Mouse (Mus musculus) WW6 (cell line): ENCODE measurements around the gene Ccdc12.
A peak's percentile ranks its signal among the peaks of the same experiment; 100 is the strongest.

Experiments
- DNase-seq: peaks from one replicate; pipeline ENCODE4 v3.0.0-alpha.2; 2013; ENCODE audit warnings: low read depth, low spot score

Gene Ccdc12

GRCm38 (mm10) chr9:110703951-110704350 lies 47.6 kb downstream of the Ccdc12 start:
- no peak for DNase-seq

- DNase-seq = no peak
Observed at GRCm38 (mm10) chr9:110706784-110707183, 50.5 kb downstream of the Ccdc12 start.

GRCm38 (mm10) chr9:110709640-110710258 lies 53.4 kb downstream of the Ccdc12 start:
- DNase-seq = no peak

GRCm38 (mm10) chr9:110711532-110711931 lies 55.2 kb downstream of the Ccdc12 start:
- DNase-seq = no peak

GRCm38 (mm10) chr9:110711996-110712395 lies 55.7 kb downstream of the Ccdc12 start:
- no peak for DNase-seq

- no peak for DNase-seq
Observed at GRCm38 (mm10) chr9:110712545-110712944, 56.2 kb downstream of the Ccdc12 start.

- DNase-seq = no peak
Observed at GRCm38 (mm10) chr9:110713389-110713788, 57.1 kb downstream of the Ccdc12 start.

- no peak for DNase-seq
Observed at GRCm38 (mm10) chr9:110715426-110715825, 59.1 kb downstream of the Ccdc12 start.

- no peak for DNase-seq
Observed at GRCm38 (mm10) chr9:110716775-110717174, 60.5 kb downstream of the Ccdc12 start.

GRCm38 (mm10) chr9:110718071-110718470 lies 61.8 kb downstream of the Ccdc12 start:
- DNase-seq = no peak

GRCm38 (mm10) chr9:110718810-110719209 lies 62.5 kb downstream of the Ccdc12 start:
- no peak for DNase-seq

GRCm38 (mm10) chr9:110719977-110720376 lies 63.7 kb downstream of the Ccdc12 start:
- no peak for DNase-seq

GRCm38 (mm10) chr9:110722060-110722459 lies 65.8 kb downstream of the Ccdc12 start:
- no peak for DNase-seq

- no peak for DNase-seq
Observed at GRCm38 (mm10) chr9:110725721-110726135, 69.4 kb downstream of the Ccdc12 start.

GRCm38 (mm10) chr9:110726867-110727266 lies 70.6 kb downstream of the Ccdc12 start:
- no peak for DNase-seq

- DNase-seq = no peak
Observed at GRCm38 (mm10) chr9:110729841-110730240, 73.5 kb downstream of the Ccdc12 start.

- no peak for DNase-seq
Observed at GRCm38 (mm10) chr9:110731859-110732258, 75.6 kb downstream of the Ccdc12 start.

- peak; percentile 47 for DNase-seq
Observed at GRCm38 (mm10) chr9:110732623-110733022, 76.3 kb downstream of the Ccdc12 start.

GRCm38 (mm10) chr9:110733102-110733501 lies 76.8 kb downstream of the Ccdc12 start:
- DNase-seq = no peak

GRCm38 (mm10) chr9:110734154-110734553 lies 77.9 kb downstream of the Ccdc12 start:
- DNase-seq = no peak

- DNase-seq = no peak
Observed at GRCm38 (mm10) chr9:110736362-110736761, 80.1 kb downstream of the Ccdc12 start.

GRCm38 (mm10) chr9:110738054-110738453 lies 81.8 kb downstream of the Ccdc12 start:
- DNase-seq = no peak

GRCm38 (mm10) chr9:110739961-110740360 lies 83.7 kb downstream of the Ccdc12 start:
- no peak for DNase-seq

- no peak for DNase-seq
Observed at GRCm38 (mm10) chr9:110741711-110742294, 85.5 kb downstream of the Ccdc12 start, which contains the start of gene Myl3. Gene Myl3 (plus strand): TSS chr9:110741861.
